Mouse (Mus musculus) bone marrow macrophage, adult 2 months (primary cell): ENCODE results near the gene Bcl2a1c.

Experiments
- CTCF ChIP-seq: IDR thresholded peaks from 2 replicates; pipeline ENCODE4 v1.5.1; 2012; ENCODE audit warnings: low read depth, mild to moderate bottlenecking, low read length, moderate library complexity
- POLR2A ChIP-seq: IDR thresholded peaks from 2 replicates; pipeline ENCODE4 v1.6.1; 2012; ENCODE audit warnings: mild to moderate bottlenecking, low read depth, low read length, borderline replicate concordance

- TF ChIP-seq CTCF (no peak), POLR2A (no peak)
Measured at GRCm38 (mm10) chr9:114368471-114368858, 38.5 kb downstream of the Bcl2a1c start.
